Mouse (Mus musculus): ENCODE results near the gene Scyl2. TPM values are rescaled to one million over a fixed set of nuclear protein-coding genes. Genes with fewer than 3 reads are reported as not detected.
A peak's percentile ranks its signal among the peaks of the same experiment; 100 is the strongest.

Gene Scyl2
- polyA plus RNA-seq, 1 experiment from 2014 or later: 13.0 TPM

DNA sequence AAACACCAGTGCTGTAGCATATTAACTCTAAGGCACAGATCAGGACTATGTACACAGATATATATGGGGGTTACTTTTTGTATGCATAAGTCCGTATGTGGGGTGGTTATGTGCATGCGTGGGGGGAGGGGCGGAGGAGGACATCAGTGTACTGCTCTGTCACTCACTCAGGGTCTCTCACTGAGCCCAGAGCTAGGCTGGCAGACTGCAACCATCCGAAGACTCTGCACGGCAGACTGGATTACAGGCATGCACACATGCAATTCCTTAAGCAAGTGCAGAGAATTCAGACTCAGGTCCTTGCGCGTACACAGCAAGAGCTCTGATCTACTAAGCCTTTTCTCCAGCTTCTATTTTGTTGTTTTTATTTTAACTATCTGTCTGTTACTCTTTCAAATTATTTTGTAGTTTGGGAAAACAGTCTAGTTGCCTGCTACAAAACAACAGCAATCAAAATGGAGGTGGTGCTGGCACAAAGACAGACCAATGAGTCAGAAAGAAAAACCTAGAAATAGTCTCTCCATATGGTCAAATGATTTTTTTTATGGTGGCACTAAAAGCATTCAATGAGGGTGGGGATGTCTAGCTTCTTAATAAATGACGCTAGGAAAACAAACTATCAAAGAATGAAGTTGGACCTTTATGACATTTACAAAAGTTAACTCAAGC lies 21.0 kb downstream of the Scyl2 start:
- peaks cover 15% of the 10 kb centered on the region for H3K36me3 ChIP-seq (ENCODE audit: insufficient read depth)
- ATAC-seq (ENCODE audit: insufficient read depth) (no peak), DNase-seq (no peak)
- H3K4me3 ChIP-seq (ENCODE audit: low read depth, low read length): no peak overlapping the region
- H3K27ac ChIP-seq (ENCODE audit: low read depth): no peak overlapping the region
- no peaks in the 10 kb centered on the region for H3K9me3 ChIP-seq (ENCODE audit: low read depth, low read length)
- no peak overlapping the region for H3K9ac ChIP-seq
- no peaks in the 10 kb centered on the region for H3K27me3 ChIP-seq (ENCODE audit: insufficient read depth, low read length)
- WGBS: 90% methylated on average over 8 of the region's 8 CpGs
- H3K4me2 ChIP-seq: no peak overlapping the region
- TF ChIP-seq CTCF (IDR thresholded peaks at IDR 0.05; ENCODE audit: low read depth): no peak
- no peaks in the 10 kb centered on the region for H3K4me1 ChIP-seq (ENCODE audit: insufficient read depth)

DNA sequence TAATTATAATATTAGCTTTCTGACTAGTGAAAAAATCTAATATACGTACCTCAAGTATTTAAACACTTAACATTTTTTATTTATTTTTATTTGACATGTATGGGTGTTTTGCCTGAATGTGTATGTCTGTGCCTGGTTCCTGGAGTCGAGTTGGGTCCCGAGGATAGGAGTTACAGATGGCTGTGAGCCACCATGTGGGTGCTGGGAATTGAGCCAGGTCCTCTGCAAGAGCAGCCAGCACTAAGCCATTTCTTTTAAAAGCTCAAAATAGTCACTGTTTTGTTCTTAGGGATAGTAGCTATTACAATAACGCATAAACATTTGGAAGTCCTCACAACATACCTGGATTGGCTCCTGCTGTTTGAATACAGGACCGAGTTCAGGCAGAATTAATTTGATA lies 29.7 kb downstream of the Scyl2 start:
- 76% methylated on average over 5 of the region's 5 CpGs for WGBS
- no peak for TF ChIP-seq CTCF (IDR thresholded peaks at IDR 0.05; ENCODE audit: low read depth)
- Histone ChIP-seq H3K4me1 (ENCODE audit: insufficient read depth) (no peaks in the 10 kb centered on the region), H3K27me3 (ENCODE audit: insufficient read depth, low read length) (no peaks in the 10 kb centered on the region), H3K36me3 (ENCODE audit: insufficient read depth) (peaks cover 57% of the 10 kb centered on the region), H3K9ac (no peak overlapping the region), H3K9me3 (ENCODE audit: low read depth, low read length) (no peaks in the 10 kb centered on the region), H3K27ac (ENCODE audit: low read depth) (no peak overlapping the region), H3K4me3 (ENCODE audit: low read depth, low read length) (no peak overlapping the region), H3K4me2 (no peak overlapping the region)
- no peak for DNase-seq
- no peak for ATAC-seq (ENCODE audit: insufficient read depth)

DNA sequence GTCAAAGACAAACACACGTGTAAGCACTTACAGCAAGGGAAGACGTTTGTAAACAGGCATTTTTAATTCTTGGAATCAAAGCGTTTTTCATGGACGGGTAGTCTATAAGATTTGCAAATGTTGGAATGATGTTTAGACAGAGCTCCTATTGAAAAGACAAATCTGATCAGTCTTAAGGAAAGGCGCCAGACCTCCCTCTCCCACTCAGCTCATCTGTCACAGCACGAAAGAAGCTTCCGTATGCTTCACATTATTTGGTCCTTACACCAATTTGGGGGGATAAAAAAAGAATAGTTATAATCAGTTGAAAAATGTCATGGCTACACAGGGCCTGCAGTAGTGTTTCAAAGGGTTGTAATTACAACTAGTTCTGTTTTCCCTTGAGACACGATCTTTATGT lies 33.2 kb downstream of the Scyl2 start:
- WGBS: 79% methylated on average over 8 of the region's 8 CpGs
- TF ChIP-seq CTCF (IDR thresholded peaks at IDR 0.05; ENCODE audit: low read depth): no peak
- no peak for ATAC-seq (ENCODE audit: insufficient read depth)

DNA sequence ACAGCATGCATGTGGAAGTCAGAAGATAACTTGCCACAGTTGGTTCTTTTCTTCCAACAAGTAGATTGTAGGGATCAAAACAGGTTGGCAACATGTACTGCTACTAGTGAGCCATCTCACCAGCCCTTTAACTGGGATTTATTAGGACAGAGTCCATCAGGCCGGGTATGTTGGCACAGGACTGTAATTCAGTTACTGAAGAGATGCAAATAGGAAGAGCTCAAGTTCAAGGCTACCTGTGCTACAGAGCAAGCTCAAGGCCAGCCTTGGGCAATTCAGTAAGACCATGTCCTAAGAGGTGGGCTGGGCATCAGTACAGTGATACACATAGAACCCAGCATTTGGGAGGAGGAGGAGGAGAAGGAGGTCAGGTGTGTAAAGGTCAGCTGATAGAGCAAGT lies 34.4 kb downstream of the Scyl2 start:
- no peaks in the 10 kb centered on the region for H3K27me3 ChIP-seq (ENCODE audit: insufficient read depth, low read length)
- ATAC-seq (ENCODE audit: insufficient read depth): no peak
- H3K4me3 ChIP-seq (ENCODE audit: low read depth, low read length): no peak overlapping the region
- 74% methylated on average over 1 of the region's 1 CpGs for WGBS
- no peaks in the 10 kb centered on the region for H3K4me1 ChIP-seq (ENCODE audit: insufficient read depth)
- H3K27ac ChIP-seq (ENCODE audit: low read depth): no peak overlapping the region
- DNase-seq: no peak
- no peak for TF ChIP-seq CTCF (IDR thresholded peaks at IDR 0.05; ENCODE audit: low read depth)
- no peak overlapping the region for H3K9ac ChIP-seq
- no peak overlapping the region for H3K4me2 ChIP-seq
- peaks cover 63% of the 10 kb centered on the region for H3K36me3 ChIP-seq (ENCODE audit: insufficient read depth)
- H3K9me3 ChIP-seq (ENCODE audit: low read depth, low read length): no peaks in the 10 kb centered on the region

More for the DNA sequence above, 33.2 kb downstream of the Scyl2 start:
- Histone ChIP-seq H3K9me3 (ENCODE audit: low read depth, low read length) (no peaks in the 10 kb centered on the region), H3K4me1 (ENCODE audit: insufficient read depth) (no peaks in the 10 kb centered on the region), H3K27me3 (ENCODE audit: insufficient read depth, low read length) (no peaks in the 10 kb centered on the region), H3K36me3 (ENCODE audit: insufficient read depth) (peaks cover 64% of the 10 kb centered on the region), H3K9ac (no peak overlapping the region), H3K4me3 (ENCODE audit: low read depth, low read length) (no peak overlapping the region), H3K4me2 (no peak overlapping the region), H3K27ac (ENCODE audit: low read depth) (no peak overlapping the region)
- DNase-seq: no peak

DNA sequence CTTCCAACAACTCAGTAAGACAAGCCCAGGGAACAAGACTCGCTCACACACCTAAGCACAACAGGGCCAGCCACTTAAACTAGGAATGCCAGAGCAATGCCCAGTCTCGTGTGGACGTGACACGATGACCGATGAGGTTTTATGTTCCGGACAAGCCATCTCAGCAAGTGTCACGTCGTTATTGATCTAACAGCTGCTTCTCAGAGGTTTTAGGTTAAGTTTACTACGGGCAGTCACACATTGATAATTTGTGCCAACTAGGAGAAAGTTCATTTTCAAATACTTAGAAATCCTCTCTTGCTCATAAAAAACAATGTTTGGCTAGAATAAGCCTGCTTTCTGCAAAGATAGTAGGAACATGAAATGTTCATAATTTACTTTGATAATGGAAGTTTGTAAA lies 39.2 kb downstream of the Scyl2 start:
- TF ChIP-seq CTCF (IDR thresholded peaks at IDR 0.05; ENCODE audit: low read depth): no peak
- DNase-seq: no peak
- H3K36me3 ChIP-seq (ENCODE audit: insufficient read depth): peaks cover 46% of the 10 kb centered on the region; the same call in 1 of the 2 replicates
- no peaks in the 10 kb centered on the region for H3K9me3 ChIP-seq (ENCODE audit: low read depth, low read length)
- no peak overlapping the region for H3K4me3 ChIP-seq (ENCODE audit: low read depth, low read length)
- H3K27ac ChIP-seq (ENCODE audit: low read depth): no peak overlapping the region
- no peak for ATAC-seq (ENCODE audit: insufficient read depth)
- no peaks in the 10 kb centered on the region for H3K27me3 ChIP-seq (ENCODE audit: insufficient read depth, low read length)
- no peak overlapping the region for H3K4me2 ChIP-seq
- H3K4me1 ChIP-seq (ENCODE audit: insufficient read depth): no peaks in the 10 kb centered on the region
- WGBS: 80% methylated on average over 9 of the region's 9 CpGs
- H3K9ac ChIP-seq: no peak overlapping the region

DNA sequence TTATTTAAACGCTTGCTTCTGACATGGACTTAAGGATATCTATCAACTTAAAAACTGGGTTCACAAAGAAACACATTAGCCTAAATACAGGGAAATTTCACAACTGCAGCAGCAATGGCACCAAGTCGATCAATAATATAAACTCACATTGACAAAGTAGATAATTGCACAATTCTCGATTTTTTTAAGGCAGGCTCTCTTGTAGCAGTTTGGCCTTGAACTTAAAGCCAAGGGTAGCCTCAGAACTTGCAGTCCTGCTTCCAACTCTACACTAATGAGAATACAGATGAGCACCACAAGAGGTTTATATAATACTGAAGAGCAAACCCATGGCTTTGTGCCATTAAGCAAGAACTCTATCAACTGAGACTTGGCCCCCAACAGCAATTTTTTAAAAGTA lies 49.1 kb downstream of the Scyl2 start:
- H3K27me3 ChIP-seq (ENCODE audit: insufficient read depth, low read length): no peaks in the 10 kb centered on the region
- H3K4me1 ChIP-seq (ENCODE audit: insufficient read depth): no peaks in the 10 kb centered on the region
- H3K4me3 ChIP-seq (ENCODE audit: low read depth, low read length): no peak overlapping the region
- 80% methylated on average over 3 of the region's 3 CpGs for WGBS
- peaks cover 31% of the 10 kb centered on the region for H3K36me3 ChIP-seq (ENCODE audit: insufficient read depth)
- H3K9ac ChIP-seq: no peak overlapping the region
- no peak overlapping the region for H3K27ac ChIP-seq (ENCODE audit: low read depth)
- TF ChIP-seq CTCF (IDR thresholded peaks at IDR 0.05; ENCODE audit: low read depth): no peak
- ATAC-seq (ENCODE audit: insufficient read depth) (no peak), DNase-seq (no peak)
- no peak overlapping the region for H3K4me2 ChIP-seq
- no peaks in the 10 kb centered on the region for H3K9me3 ChIP-seq (ENCODE audit: low read depth, low read length)

DNA sequence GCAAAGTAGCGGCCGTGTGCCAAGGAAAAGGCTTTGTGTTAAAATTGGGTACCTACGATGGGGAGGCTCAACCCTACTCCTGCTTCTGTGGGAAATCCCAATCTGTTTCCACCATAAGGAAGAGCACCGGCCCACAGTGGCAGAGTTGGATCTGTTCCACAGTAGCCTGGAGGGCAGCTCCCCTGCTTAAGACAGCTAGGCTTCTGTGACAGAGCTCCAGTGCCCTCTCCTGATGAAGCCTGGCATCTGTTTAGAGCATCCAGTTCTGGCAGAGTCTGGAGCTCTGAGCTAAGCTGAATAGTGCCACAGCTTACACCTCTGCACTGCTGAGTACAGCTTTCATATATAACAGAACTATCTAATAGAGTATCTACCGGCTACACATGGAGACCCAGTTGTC lies 51.1 kb downstream of the Scyl2 start:
- Histone ChIP-seq H3K4me2 (no peak overlapping the region), H3K36me3 (ENCODE audit: insufficient read depth) (peaks cover 13% of the 10 kb centered on the region), H3K4me1 (ENCODE audit: insufficient read depth) (no peaks in the 10 kb centered on the region), H3K27ac (ENCODE audit: low read depth) (no peak overlapping the region), H3K9ac (no peak overlapping the region), H3K27me3 (ENCODE audit: insufficient read depth, low read length) (no peaks in the 10 kb centered on the region), H3K4me3 (ENCODE audit: low read depth, low read length) (no peak overlapping the region), H3K9me3 (ENCODE audit: low read depth, low read length) (no peaks in the 10 kb centered on the region)
- no peak for TF ChIP-seq CTCF (IDR thresholded peaks at IDR 0.05; ENCODE audit: low read depth)
- DNase-seq (peak; percentile 38), ATAC-seq (ENCODE audit: insufficient read depth) (no peak)
- 75% methylated on average over 5 of the region's 5 CpGs for WGBS

Measured in lung, embryonic 14.5 days (tissue).